Mouse (Mus musculus): ENCODE measurements around the gene Lsm4.

Lsm4 gene

DNA sequence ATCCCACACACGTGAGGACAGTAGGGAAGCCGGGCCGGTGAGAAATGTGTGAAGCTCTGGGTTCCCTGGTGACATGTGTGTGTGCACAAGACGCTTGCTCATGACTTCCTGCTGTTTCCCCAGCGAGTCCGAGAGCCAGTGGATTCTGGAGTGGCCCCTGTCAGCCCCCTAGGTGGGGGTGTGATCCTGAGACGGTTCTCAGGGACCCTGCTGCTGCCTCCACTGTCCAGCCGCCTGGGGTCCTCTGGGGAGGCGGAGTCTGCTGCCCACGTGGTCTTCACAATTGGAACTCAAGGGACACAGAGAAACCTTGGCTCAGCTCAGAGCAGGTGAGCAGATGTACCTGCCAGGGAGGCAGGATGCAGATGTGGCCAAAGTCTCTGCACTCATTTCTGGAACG, 53.7 kb downstream of the Lsm4 start:
- no peak for DNase-seq (ENCODE audit: low spot score in 2 of 2)
